8 mouse cellular contexts compared by ENCODE assay signal in the genomic region with DNA sequence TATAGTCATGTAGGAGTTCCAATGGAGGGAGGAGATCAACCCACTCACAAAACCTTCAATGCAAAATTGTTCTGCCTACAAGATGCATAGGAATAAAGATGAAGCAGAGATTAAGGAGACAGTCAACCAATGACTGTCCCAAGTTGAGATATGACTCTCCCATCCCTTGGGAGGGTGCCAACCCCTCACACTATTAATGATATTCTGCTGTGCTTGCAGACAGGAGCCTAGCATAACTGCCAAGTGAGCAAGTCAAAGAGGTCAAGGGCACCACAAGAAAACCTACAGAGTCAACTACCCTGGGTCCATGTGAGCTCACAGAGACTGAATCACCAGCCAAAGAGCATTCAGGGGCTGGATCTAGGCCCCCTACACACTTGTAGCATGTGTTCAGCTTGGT.
"Had no signal": no experiment of that assay in that cellular context is flagged by ENCODE, and none has a peak within 500 bp of the region (broad histone marks: within the 10 kb centered on the region; RNA-seq: fewer than 3 reads in every experiment).

No protein-coding gene starts in this region.

- DNase-seq: liver, postnatal 0 days; lung, adult 2 months; lung, postnatal 14 days; lung, postnatal 36 days; right cerebral cortex, postnatal 14 days; thymus, adult 18-20 months; thymus, postnatal 14 days; thymus, postnatal 36 days had no signal
